Mouse (Mus musculus): ENCODE measurements at regions not wholly inside any gene's neighbourhood (a gene's known extent, or its start where the extent isn't known, plus 50 kb on each side); places are given as distances from the start of the nearest gene placed in this dataset.

GRCm38 (mm10) chr12:10122102-10122501, 247.7 kb upstream of the Nt5c1b start:
- H3K27ac ChIP-seq (ENCODE audit: low read depth): no peak overlapping the region
- no peaks in the 10 kb centered on the region for H3K9me3 ChIP-seq (ENCODE audit: control insufficient read depth, low read length)
- no peak overlapping the region for H3K4me3 ChIP-seq (ENCODE audit: low read depth, low read length)
- WGBS: 49% methylated on average over 2 of the region's 2 CpGs
- no peaks in the 10 kb centered on the region for H3K36me3 ChIP-seq (ENCODE audit: control insufficient read depth, insufficient read depth, low read length)
- no peaks in the 10 kb centered on the region for H3K27me3 ChIP-seq (replicated peaks; ENCODE audit: control insufficient read depth, insufficient read depth, low read length)
- H3K9ac ChIP-seq (ENCODE audit: low read length): no peak overlapping the region
- no peak overlapping the region for H3K4me2 ChIP-seq (ENCODE audit: low read length)
- DNase-seq (ENCODE audit: low spot score) (no peak), ATAC-seq (replicated peaks; ENCODE audit: low FRiP score, low TSS enrichment, low read depth) (no peak)
- H3K4me1 ChIP-seq (replicated peaks; ENCODE audit: control insufficient read depth, insufficient read depth, low read length): no peaks in the 10 kb centered on the region

- no peaks in the 10 kb centered on the region for H3K4me1 ChIP-seq (replicated peaks; ENCODE audit: control insufficient read depth, insufficient read depth, low read length)
- no peak overlapping the region for H3K4me2 ChIP-seq (ENCODE audit: low read length)
- H3K27me3 ChIP-seq (replicated peaks; ENCODE audit: control insufficient read depth, insufficient read depth, low read length): no peaks in the 10 kb centered on the region
- WGBS: 33% methylated on average over 3 of the region's 3 CpGs
- H3K36me3 ChIP-seq (ENCODE audit: control insufficient read depth, insufficient read depth, low read length): no peaks in the 10 kb centered on the region
- H3K9ac ChIP-seq (ENCODE audit: low read length): no peak overlapping the region
- no peak overlapping the region for H3K27ac ChIP-seq (ENCODE audit: low read depth)
- no peak overlapping the region for H3K4me3 ChIP-seq (ENCODE audit: low read depth, low read length)
- DNase-seq (ENCODE audit: low spot score) (no peak), ATAC-seq (replicated peaks; ENCODE audit: low FRiP score, low TSS enrichment, low read depth) (peak; percentile 60; the same call in 1 of the 2 replicates)
- H3K9me3 ChIP-seq (ENCODE audit: control insufficient read depth, low read length): no peaks in the 10 kb centered on the region
Measured at GRCm38 (mm10) chr12:10127995-10128573, 241.7 kb upstream of the Nt5c1b start.

GRCm38 (mm10) chr12:10134141-10134540, 235.6 kb upstream of the Nt5c1b start:
- H3K4me2 ChIP-seq (ENCODE audit: low read length): no peak overlapping the region
- ATAC-seq (replicated peaks; ENCODE audit: low FRiP score, low TSS enrichment, low read depth): no peak
- H3K27ac ChIP-seq (ENCODE audit: low read depth): no peak overlapping the region
- H3K36me3 ChIP-seq (ENCODE audit: control insufficient read depth, insufficient read depth, low read length): no peaks in the 10 kb centered on the region
- H3K27me3 ChIP-seq (replicated peaks; ENCODE audit: control insufficient read depth, insufficient read depth, low read length): no peaks in the 10 kb centered on the region
- no peak overlapping the region for H3K9ac ChIP-seq (ENCODE audit: low read length)
- no peak for DNase-seq (ENCODE audit: low spot score)
- H3K4me1 ChIP-seq (replicated peaks; ENCODE audit: control insufficient read depth, insufficient read depth, low read length): no peaks in the 10 kb centered on the region
- no peak overlapping the region for H3K4me3 ChIP-seq (ENCODE audit: low read depth, low read length)
- WGBS: 19% methylated on average over 3 of the region's 3 CpGs
- H3K9me3 ChIP-seq (ENCODE audit: control insufficient read depth, low read length): no peaks in the 10 kb centered on the region

- Histone ChIP-seq H3K9me3 (ENCODE audit: control insufficient read depth, low read length) (no peaks in the 10 kb centered on the region), H3K27ac (ENCODE audit: low read depth) (no peak overlapping the region), H3K9ac (ENCODE audit: low read length) (no peak overlapping the region), H3K4me2 (ENCODE audit: low read length) (no peak overlapping the region), H3K27me3 (replicated peaks; ENCODE audit: control insufficient read depth, insufficient read depth, low read length) (no peaks in the 10 kb centered on the region), H3K4me1 (replicated peaks; ENCODE audit: control insufficient read depth, insufficient read depth, low read length) (no peaks in the 10 kb centered on the region), H3K36me3 (ENCODE audit: control insufficient read depth, insufficient read depth, low read length) (no peaks in the 10 kb centered on the region), H3K4me3 (ENCODE audit: low read depth, low read length) (no peak overlapping the region)
- ATAC-seq (replicated peaks; ENCODE audit: low FRiP score, low TSS enrichment, low read depth) (no peak), DNase-seq (ENCODE audit: low spot score) (no peak)
- 22% methylated on average over 2 of the region's 2 CpGs for WGBS
Measured at GRCm38 (mm10) chr12:10135915-10136314, 233.9 kb upstream of the Nt5c1b start.

GRCm38 (mm10) chr12:10140131-10140530, 229.6 kb upstream of the Nt5c1b start:
- no peak overlapping the region for H3K4me3 ChIP-seq (ENCODE audit: low read depth, low read length)
- no peaks in the 10 kb centered on the region for H3K27me3 ChIP-seq (replicated peaks; ENCODE audit: control insufficient read depth, insufficient read depth, low read length)
- no peak overlapping the region for H3K4me2 ChIP-seq (ENCODE audit: low read length)
- H3K9me3 ChIP-seq (ENCODE audit: control insufficient read depth, low read length): no peaks in the 10 kb centered on the region
- DNase-seq (ENCODE audit: low spot score) (no peak), ATAC-seq (replicated peaks; ENCODE audit: low FRiP score, low TSS enrichment, low read depth) (no peak)
- no peaks in the 10 kb centered on the region for H3K4me1 ChIP-seq (replicated peaks; ENCODE audit: control insufficient read depth, insufficient read depth, low read length)
- no peak overlapping the region for H3K27ac ChIP-seq (ENCODE audit: low read depth)
- no peaks in the 10 kb centered on the region for H3K36me3 ChIP-seq (ENCODE audit: control insufficient read depth, insufficient read depth, low read length)
- no peak overlapping the region for H3K9ac ChIP-seq (ENCODE audit: low read length)

DNA sequence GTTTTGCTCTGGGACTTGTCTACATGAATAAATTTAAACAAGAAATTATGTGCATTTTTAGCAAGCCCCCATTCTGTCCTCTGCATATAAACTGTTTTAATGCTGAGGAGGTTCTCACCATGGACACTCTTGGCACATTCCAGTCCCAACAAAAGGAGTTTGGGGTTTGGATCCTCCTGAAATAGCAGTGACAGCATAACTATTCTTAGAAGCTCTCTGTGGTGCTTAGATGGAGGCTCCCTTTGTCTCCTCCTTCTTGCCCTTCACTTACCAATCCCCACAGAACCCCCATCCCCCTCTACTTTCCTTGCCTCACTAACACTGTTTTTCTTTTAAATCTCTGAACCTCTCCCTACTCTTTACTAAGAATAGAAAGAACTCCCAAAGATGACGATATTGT, 208.9 kb upstream of the Nt5c1b start:
- 50% methylated on average over 1 of the region's 1 CpGs for WGBS
- ATAC-seq (replicated peaks; ENCODE audit: low FRiP score, low TSS enrichment, low read depth) (no peak), DNase-seq (ENCODE audit: low spot score) (no peak)
- no peak overlapping the region for H3K27ac ChIP-seq (ENCODE audit: low read depth)
- no peaks in the 10 kb centered on the region for H3K27me3 ChIP-seq (replicated peaks; ENCODE audit: control insufficient read depth, insufficient read depth, low read length)
- H3K36me3 ChIP-seq (ENCODE audit: control insufficient read depth, insufficient read depth, low read length): no peaks in the 10 kb centered on the region
- no peaks in the 10 kb centered on the region; the same call in 1 of the 2 replicates for H3K4me1 ChIP-seq (replicated peaks; ENCODE audit: control insufficient read depth, insufficient read depth, low read length)
- H3K4me3 ChIP-seq (ENCODE audit: low read depth, low read length): no peak overlapping the region
- no peaks in the 10 kb centered on the region for H3K9me3 ChIP-seq (ENCODE audit: control insufficient read depth, low read length)
- no peak overlapping the region for H3K4me2 ChIP-seq (ENCODE audit: low read length)
- no peak overlapping the region for H3K9ac ChIP-seq (ENCODE audit: low read length)

- DNase-seq (ENCODE audit: low spot score): no peak
- H3K4me1 ChIP-seq (replicated peaks; ENCODE audit: control insufficient read depth, insufficient read depth, low read length): no peaks in the 10 kb centered on the region
- H3K27me3 ChIP-seq (replicated peaks; ENCODE audit: control insufficient read depth, insufficient read depth, low read length): no peaks in the 10 kb centered on the region
- H3K4me3 ChIP-seq (ENCODE audit: low read depth, low read length): no peak overlapping the region
- ATAC-seq (replicated peaks; ENCODE audit: low FRiP score, low TSS enrichment, low read depth): no peak
- H3K36me3 ChIP-seq (ENCODE audit: control insufficient read depth, insufficient read depth, low read length): no peaks in the 10 kb centered on the region
- H3K4me2 ChIP-seq (ENCODE audit: low read length): no peak overlapping the region
- no peak overlapping the region for H3K27ac ChIP-seq (ENCODE audit: low read depth)
- no peak overlapping the region for H3K9ac ChIP-seq (ENCODE audit: low read length)
- no peaks in the 10 kb centered on the region for H3K9me3 ChIP-seq (ENCODE audit: control insufficient read depth, low read length)
Measured at GRCm38 (mm10) chr12:10168042-10168441, 201.7 kb upstream of the Nt5c1b start.

DNA sequence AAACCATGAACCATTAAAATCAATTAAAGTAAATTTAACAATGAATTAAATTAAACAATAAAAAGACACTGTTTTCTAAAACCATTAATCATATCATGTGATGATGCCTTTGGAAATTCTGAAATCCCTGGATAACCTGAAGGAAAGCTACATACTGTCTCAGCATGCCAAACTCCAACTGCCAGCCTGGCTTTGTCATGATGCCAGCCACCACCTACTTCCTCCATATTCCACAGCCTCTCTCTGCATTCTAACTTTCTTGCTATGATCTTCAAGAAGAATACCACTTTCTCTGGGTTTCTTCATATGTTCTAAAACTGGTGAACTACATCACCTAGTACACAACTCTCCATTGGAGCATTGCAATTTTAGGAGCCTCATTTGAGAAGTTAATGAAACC, 201.2 kb upstream of the Nt5c1b start:
- no peak overlapping the region for H3K4me2 ChIP-seq (ENCODE audit: low read length)
- H3K27me3 ChIP-seq (replicated peaks; ENCODE audit: control insufficient read depth, insufficient read depth, low read length): no peaks in the 10 kb centered on the region
- ATAC-seq (replicated peaks; ENCODE audit: low FRiP score, low TSS enrichment, low read depth) (no peak), DNase-seq (ENCODE audit: low spot score) (no peak)
- H3K4me3 ChIP-seq (ENCODE audit: low read depth, low read length): no peak overlapping the region
- no peaks in the 10 kb centered on the region for H3K4me1 ChIP-seq (replicated peaks; ENCODE audit: control insufficient read depth, insufficient read depth, low read length)
- H3K9me3 ChIP-seq (ENCODE audit: control insufficient read depth, low read length): no peaks in the 10 kb centered on the region
- no peak overlapping the region for H3K27ac ChIP-seq (ENCODE audit: low read depth)
- H3K36me3 ChIP-seq (ENCODE audit: control insufficient read depth, insufficient read depth, low read length): no peaks in the 10 kb centered on the region
- H3K9ac ChIP-seq (ENCODE audit: low read length): no peak overlapping the region

- DNase-seq (ENCODE audit: low spot score): no peak
- Histone ChIP-seq H3K4me2 (ENCODE audit: low read length) (no peak overlapping the region), H3K9ac (ENCODE audit: low read length) (no peak overlapping the region), H3K36me3 (ENCODE audit: control insufficient read depth, insufficient read depth, low read length) (no peaks in the 10 kb centered on the region), H3K4me1 (replicated peaks; ENCODE audit: control insufficient read depth, insufficient read depth, low read length) (peaks cover 11% of the 10 kb centered on the region; the same call in 1 of the 2 replicates), H3K27me3 (replicated peaks; ENCODE audit: control insufficient read depth, insufficient read depth, low read length) (no peaks in the 10 kb centered on the region), H3K9me3 (ENCODE audit: control insufficient read depth, low read length) (no peaks in the 10 kb centered on the region), H3K27ac (ENCODE audit: low read depth) (peak overlapping the region; percentile 54; the same call in 1 of the 2 replicates), H3K4me3 (ENCODE audit: low read depth, low read length) (no peak overlapping the region)
- 74% methylated on average over 4 of the region's 4 CpGs for WGBS
- no peak for ATAC-seq (replicated peaks; ENCODE audit: low FRiP score, low TSS enrichment, low read depth)
Measured at GRCm38 (mm10) chr12:10178718-10179117, 191.1 kb upstream of the Nt5c1b start.

Data from intestine, embryonic 14.5 days (tissue).